Mouse (Mus musculus): ENCODE data around the gene Ppif.

GRCm38 (mm10) chr14:25661185-25661920 lies 32.6 kb upstream of the Ppif start:
- TF ChIP-seq POLR2A (IDR thresholded peaks at IDR 0.05; ENCODE audit: low read depth, low read length) (no peak), CTCF (conservative IDR thresholded peaks at IDR 0.05; ENCODE audit: insufficient read depth, insufficient read length, low read depth, low read length) (no peak)

All from kidney, adult 2 months (tissue).